Mouse (Mus musculus) hindlimb bud, embryonic 11.5 days (tissue): Measurements from ENCODE around the gene Nanos2.
A peak's percentile ranks its signal among the peaks of the same experiment; 100 is the strongest.

Experiments
- DNase-seq: peaks from one replicate; pipeline ENCODE4 v3.0.0-alpha.2; 2012; ENCODE audit warnings: low read depth, low spot score; ENCODE audit errors: extremely low spot score

Nanos2 gene

GRCm38 (mm10) chr7:18987100-18987499, at the start of gene Nanos2:
Nanos2 (plus strand) TSS chr7:18987400.
- no peak for DNase-seq

DNA sequence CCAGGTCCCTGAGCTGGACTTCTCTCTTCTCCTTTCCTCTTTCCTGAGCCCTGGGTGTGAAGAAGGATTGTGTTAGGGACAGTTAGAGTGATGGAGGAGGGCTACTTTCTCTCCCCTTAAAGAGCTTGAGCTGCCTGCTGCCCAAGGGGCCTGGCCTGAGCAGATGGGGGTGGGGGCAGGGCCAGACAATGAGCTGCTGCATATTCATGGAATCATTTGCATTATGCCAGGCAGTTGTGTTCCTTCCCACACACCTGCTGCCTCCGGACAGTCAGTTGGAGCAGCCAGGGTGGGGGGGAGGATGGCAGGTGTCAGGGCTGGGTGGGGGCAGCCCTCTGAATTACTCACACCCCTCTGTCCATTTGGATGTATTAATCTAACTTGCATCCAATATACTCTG, 44.8 kb upstream of the Nanos2 start:
- no peak for DNase-seq

DNA sequence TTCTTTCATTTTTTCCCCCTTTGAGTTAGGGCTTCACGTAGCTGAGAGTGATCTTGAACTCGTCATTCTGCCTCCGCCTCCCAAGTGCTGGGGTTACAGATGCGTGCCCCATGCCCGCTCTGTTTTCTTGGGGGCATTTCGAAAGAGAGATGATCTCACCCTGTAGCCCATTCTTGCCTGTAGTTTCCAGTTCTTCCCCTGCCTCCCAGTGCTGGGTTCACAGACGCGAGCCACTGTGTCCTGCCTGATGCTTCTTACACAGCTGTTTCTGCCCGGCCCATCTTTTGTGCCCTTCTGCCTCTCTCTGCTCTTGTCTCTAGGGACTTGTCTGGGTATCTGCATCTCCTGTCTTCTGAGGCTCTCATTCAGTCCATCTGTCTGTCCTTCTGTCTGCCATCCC, 44.4 kb upstream of the Nanos2 start:
- DNase-seq: no peak

- no peak for DNase-seq
These were observed 39.0 kb upstream of the Nanos2 start for GRCm38 (mm10) chr7:18948151-18948550.

DNA sequence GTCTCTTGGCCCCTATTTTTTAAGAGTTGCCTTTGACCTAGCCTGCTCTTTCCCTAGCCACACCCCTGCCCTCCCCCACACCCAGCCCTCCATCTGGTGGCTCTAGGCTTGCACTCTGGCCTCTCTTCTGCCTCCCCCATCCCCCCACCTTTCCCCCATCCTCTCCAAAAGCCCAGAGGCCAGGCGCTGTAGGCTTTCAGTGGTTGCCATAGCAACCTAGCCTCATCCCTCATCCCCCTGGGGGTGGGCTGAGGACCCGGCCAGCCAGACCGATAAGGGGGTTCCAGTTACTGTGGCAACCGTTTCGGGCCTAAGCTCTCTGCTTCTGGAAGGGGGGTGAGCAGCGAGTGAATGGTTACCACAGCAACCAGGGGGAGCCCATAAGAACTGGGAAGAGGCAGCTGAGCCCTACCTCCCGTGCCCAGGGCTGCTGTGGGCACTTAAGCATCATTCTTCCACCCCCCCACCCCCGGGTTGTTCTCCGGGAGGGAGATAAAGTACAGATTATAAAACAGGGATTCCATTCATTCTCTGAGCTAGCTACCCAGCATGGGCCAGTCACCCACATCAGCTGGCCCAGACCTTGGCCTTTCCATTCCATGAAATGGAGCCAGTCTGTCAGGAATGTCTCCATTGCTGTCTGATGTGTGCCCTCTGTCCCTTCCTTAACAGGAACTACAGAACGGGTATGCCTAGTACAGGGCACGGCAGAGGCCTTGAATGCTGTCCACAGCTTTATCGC, 37.2 kb upstream of the Nanos2 start:
- no peak for DNase-seq

DNA sequence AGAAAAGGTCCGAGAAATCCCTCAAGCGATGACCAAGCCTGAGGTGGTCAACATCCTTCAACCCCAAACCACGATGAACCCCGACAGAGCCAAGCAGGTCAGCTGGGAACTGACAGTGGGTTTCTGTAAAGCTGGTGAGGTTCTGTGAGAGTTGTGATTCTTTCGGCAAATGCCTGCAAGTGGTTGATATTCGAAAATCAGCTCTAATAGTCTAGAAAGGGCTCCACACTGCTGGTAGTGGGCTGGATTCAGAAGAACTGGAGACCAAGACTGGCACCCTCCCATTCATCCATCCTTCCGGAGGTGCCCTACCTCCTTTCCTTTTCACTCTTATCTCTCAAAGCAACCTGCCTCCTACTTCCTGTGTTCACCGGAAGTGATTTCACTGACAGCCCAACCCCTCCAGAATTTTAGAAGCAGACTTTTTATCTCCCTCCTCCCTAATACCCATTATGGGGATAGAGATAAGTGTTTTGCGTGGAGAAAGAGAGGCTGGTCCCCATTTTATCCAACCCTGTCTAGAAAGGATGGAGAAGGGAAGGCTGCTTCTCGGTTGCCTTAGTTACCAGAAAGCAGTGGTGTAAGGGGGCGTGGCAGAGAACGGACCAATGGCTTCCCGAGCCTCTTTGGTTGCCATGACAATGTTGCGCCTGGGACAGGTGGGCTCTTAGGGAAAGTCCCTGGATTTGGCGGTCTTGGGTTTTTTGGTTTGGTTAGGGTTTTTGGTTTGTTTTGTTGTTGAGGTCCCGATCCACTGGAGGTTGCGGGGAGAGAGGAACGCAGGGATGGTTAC, 36.5 kb upstream of the Nanos2 start:
- DNase-seq: no peak

DNA sequence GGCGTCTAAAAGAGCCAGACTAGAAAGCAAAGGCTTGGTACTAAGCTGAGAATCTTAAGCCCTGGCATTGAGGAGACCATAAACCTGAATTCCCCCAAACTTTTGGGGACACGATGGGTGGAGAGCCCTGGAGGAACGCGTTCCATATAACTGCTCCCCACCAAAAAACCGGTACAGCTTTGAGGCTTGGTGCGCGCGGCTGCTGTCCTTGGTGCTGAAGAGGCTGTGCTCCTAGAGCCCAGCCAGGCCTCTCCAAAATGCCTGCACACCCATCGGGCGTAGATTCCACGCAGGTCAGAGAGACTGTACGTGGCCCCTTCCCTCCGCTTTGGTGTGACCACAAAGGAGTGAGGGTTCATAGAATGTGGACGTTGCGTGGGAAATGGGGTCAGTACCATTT, 35.8 kb upstream of the Nanos2 start:
- peak; percentile 1 for DNase-seq

DNA sequence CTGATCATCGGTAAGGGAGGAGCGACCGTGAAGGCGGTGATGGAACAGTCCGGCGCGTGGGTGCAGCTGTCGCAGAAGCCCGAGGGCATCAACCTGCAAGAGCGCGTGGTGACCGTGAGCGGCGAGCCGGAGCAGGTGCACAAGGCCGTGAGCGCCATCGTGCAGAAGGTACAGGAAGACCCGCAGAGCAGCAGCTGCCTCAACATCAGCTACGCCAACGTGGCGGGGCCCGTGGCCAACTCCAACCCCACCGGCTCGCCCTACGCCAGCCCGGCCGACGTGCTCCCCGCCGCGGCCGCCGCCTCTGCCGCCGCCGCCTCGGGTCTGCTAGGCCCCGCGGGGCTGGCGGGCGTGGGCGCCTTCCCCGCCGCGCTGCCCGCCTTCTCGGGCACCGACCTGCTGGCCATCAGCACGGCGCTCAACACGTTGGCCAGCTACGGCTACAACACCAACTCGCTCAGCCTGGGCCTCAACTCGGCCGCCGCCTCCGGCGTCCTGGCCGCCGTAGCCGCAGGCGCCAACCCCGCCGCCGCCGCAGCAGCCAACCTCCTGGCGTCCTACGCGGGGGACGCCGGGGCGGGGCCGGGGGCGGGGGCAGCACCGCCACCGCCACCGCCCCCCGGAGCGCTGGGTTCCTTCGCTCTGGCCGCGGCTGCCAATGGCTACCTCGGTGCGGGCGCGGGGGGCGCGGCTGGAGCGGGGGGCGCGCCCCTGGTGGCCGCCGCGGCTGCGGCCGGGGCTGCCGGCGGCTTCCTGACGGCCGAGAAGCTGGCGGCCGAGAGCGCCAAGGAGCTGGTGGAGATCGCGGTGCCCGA, 29.4 kb upstream of the Nanos2 start:
- no peak for DNase-seq

- DNase-seq: no peak
These were observed 28.8 kb upstream of the Nanos2 start for GRCm38 (mm10) chr7:18958384-18958766.

DNA sequence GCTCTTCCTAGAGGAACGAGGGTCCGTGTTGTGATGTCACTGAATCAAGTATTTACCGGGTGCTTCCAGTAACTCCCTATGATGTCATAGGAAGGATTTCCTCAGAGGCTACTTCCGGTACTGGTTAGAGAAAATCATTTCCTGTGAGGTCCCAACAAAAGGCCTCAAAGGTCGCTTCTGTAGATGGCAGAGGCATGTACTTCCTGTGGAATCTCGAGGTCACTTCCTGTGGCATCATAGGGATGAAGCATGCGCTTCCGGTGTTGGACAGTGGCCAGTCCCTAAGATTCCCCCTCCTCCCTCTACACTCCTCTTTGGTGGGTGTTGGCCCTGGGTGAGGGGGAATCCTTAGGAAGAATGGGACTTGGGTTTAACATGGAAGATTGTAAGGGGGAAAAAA, 27.8 kb upstream of the Nanos2 start:
- DNase-seq: no peak

DNA sequence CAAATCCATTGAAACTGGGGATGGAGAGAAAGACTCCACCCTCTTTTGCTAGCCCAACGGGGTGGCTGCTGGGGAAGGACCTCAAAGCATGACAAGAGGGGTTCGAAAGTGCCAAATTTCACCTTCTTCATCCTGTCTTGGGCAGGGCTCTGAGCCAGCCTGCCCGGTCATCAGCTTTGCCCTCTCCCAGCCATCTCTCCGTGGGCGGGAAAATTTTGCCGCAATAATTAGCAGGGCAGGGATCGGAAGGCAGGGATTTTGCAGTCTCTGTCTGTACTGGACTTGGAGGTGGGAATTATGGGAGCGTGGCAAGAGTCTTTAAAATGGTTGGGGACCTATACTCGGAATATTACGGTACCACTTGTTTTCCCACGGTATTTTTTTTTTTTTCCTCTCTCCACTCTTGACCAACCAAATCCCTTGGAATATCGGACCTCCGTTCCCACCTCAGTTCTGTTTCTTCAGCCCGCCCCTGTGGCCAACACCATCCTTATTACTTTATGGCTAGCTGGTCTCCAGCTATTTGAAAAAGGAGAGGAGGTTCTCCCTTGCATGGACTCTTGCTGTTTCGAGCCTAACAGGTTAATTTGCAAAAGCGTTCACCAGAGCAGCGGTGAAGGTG, 24.9 kb upstream of the Nanos2 start:
- DNase-seq: no peak

- no peak for DNase-seq
These were observed 24.4 kb upstream of the Nanos2 start for GRCm38 (mm10) chr7:18962795-18963194.

- no peak for DNase-seq
These were observed 23.8 kb upstream of the Nanos2 start for GRCm38 (mm10) chr7:18963294-18963843.

DNA sequence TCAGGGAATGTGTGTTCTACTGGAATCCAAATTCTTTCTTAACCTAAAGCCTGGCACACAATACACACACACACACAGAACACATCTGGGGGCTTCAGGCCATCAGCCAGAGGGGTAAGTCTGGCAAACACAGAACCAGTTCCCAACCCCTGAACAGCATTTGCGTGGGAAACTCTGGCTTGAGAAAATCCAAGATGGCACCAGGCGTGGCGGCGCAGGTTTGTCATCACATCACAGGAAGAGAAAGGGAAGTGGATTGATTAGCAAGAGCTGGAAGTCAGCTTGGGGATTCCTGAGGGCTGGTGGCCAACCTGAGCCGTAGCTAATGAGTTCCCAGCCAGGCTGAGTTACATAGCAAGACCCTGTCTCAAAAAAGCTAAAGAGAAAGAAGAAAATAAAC, 21.9 kb upstream of the Nanos2 start:
- DNase-seq: no peak

DNA sequence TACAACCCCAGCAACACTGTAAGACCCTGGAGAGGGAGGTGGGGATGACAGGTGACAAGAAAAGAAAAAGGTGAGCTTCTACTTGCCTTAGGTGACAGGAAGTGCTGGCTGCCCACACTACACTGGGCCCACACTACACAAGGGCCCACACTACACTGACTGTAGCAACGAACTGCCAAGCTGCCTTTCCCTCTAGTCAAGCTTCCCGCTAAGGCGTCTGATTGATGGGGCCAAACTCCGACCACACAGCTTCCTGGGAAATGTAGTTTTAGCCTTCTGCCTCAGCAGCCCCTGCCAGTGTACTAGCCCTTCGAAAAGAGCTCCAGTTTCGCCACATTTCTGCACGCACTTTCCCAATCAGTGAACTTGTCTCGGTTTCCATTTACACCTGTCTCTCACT, 19.6 kb upstream of the Nanos2 start:
- no peak for DNase-seq

DNA sequence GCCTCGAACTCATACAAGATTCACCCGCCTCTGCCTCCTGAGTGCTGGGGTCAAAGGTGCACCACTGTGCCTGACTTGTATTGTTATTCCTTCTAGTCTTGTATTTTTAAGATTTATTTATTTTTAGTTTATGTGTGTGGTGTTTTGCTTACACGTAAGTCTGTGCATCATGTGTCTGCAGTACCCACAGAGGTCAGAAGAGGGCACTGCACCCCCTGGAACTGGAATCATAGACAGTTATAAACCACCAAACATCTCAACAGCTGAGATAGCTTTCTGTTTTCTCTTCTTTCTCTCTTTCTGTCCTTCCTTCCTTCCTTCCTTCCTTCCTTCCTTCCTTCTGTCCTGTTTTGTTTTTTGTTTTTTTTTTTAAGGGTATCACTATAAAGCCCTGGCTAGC, 16.2 kb upstream of the Nanos2 start:
- no peak for DNase-seq

GRCm38 (mm10) chr7:18978381-18978780, 8.8 kb upstream of the Nanos2 start:
- DNase-seq: no peak

- DNase-seq: no peak
These were observed 697 bp upstream of the Nanos2 start for GRCm38 (mm10) chr7:18986503-18986902.

GRCm38 (mm10) chr7:18987747-18988146, 547 bp downstream of the Nanos2 start:
- DNase-seq: no peak

- DNase-seq: no peak
These were observed 1.6 kb downstream of the Nanos2 start for GRCm38 (mm10) chr7:18988780-18989179.

- no peak for DNase-seq
These were observed 2.8 kb downstream of the Nanos2 start for GRCm38 (mm10) chr7:18989995-18990394.
